ENCODE assay signal across 11 mouse cellular contexts in the genomic region with DNA sequence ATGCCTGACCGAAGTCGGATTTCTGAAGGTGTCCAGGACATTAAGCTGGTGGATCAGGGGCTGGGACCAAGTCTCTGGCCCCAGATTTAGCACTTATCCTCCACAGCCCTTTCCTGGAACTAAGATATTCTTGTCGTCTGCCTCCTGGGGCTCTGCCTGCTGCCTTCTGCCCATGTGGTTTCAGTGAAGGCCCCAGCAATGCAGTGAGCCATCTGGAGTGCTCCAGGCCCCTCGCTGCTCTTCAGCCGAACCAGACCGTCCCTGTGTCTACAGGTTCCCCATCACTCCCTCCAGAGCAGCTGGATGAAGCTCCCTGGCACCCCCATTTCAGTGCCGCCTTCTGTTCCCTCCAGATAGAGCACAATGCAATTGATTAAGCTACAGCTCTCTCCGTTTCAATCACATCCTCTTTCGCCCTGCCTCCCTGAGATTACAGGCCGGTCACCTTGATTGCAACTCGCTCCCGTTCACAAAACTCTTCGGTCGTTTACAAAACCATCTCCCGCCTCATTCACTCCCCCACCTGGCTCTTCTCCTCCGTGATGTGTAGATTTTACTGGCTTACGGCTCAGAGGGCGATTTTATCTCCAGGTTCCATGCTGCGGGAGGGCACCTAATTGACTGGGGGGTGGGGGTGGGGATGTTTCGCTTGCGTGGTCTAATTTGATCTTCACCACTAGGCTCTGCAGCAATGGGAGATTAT. TPM values are rescaled to one million over a fixed set of nuclear protein-coding genes. Genes with fewer than 3 reads are reported as not detected.
A peak's percentile ranks its signal among the peaks of the same experiment; 100 is the strongest.
DNase-seq lines count a peak whose midpoint lies in the region; ATAC-seq and TF ChIP-seq lines count a peak whose summit lies in the region.
"Had no signal": no experiment of that assay in that cellular context is flagged by ENCODE, and none has a peak within 500 bp of the region (broad histone marks: within the 10 kb centered on the region; RNA-seq: fewer than 3 reads in every experiment).

No protein-coding gene starts in this region.

- DNase-seq in heart, adult 9 months (ENCODE audit: low spot score in 2 of 2), result no peak
- DNase-seq in cerebellum, postnatal 10 days, result peak; percentile 69 to 75
- no peak for DNase-seq in forebrain, postnatal 0 days
- peak; percentile 35 for DNase-seq in midbrain, embryonic 14.5 days
- DNase-seq in layer of hippocampus, adult 9-10 months (ENCODE audit: low spot score), result no peak
- DNase-seq: thymus, adult 18-20 months had no signal

- H3K4me3 ChIP-seq in heart, embryonic 13.5 days, result no peak overlapping the region
- no peak overlapping the region for H3K4me3 ChIP-seq in forebrain, postnatal 0 days (ENCODE audit: low read depth, low read length)
- no peak overlapping the region for H3K4me3 ChIP-seq in midbrain, embryonic 14.5 days (replicated peaks; ENCODE audit: low read depth, low read length)
- H3K4me3 ChIP-seq: megakaryocyte, embryonic 14.5 days had no signal

- H3K36me3 ChIP-seq in heart, embryonic 13.5 days, result no peaks in the 10 kb centered on the region
- no peaks in the 10 kb centered on the region for H3K36me3 ChIP-seq in forebrain, postnatal 0 days (ENCODE audit: insufficient read depth)
- no peaks in the 10 kb centered on the region for H3K36me3 ChIP-seq in midbrain, embryonic 14.5 days (ENCODE audit: control insufficient read depth, insufficient read depth, low read length)

- no peaks in the 10 kb centered on the region for H3K9me3 ChIP-seq in heart, embryonic 13.5 days
- H3K9me3 ChIP-seq in forebrain, postnatal 0 days (ENCODE audit: low read length), result no peaks in the 10 kb centered on the region
- no peaks in the 10 kb centered on the region for H3K9me3 ChIP-seq in midbrain, embryonic 14.5 days (ENCODE audit: control insufficient read depth, low read length)
- H3K9me3 ChIP-seq: megakaryocyte, embryonic 14.5 days had no signal

- peak overlapping the region; percentile 44 for H3K4me2 ChIP-seq in heart, embryonic 13.5 days
- H3K4me2 ChIP-seq in forebrain, postnatal 0 days (ENCODE audit: low read depth), result no peak overlapping the region
- no peak overlapping the region for H3K4me2 ChIP-seq in midbrain, embryonic 14.5 days (ENCODE audit: low read length)

- no peak for ATAC-seq in heart, embryonic 13.5 days (ENCODE audit: extremely low read depth, insufficient number of reproducible peaks, low FRiP score, low TSS enrichment)
- ATAC-seq in forebrain, postnatal 0 days, result peak; percentile 23; the same call in 1 of the 2 replicates
- no peak for ATAC-seq in midbrain, embryonic 14.5 days (ENCODE audit: low FRiP score, low TSS enrichment)
- no peak for ATAC-seq in erythroid progenitor cell, adult 5-6 weeks (replicated peaks; ENCODE audit: low FRiP score, poor library complexity, severe bottlenecking)
- no peak for ATAC-seq in megakaryocyte-erythroid progenitor cell, adult 5-6 weeks (replicated peaks; ENCODE audit: low FRiP score, low TSS enrichment, poor library complexity, severe bottlenecking)
- ATAC-seq: CD4-positive, CD25-positive, alpha-beta regulatory T cell, adult 4 months had no signal

- WGBS in heart, embryonic 13.5 days, result 22% methylated on average over 21 of the region's 21 CpGs
- WGBS in forebrain, postnatal 0 days, result 41% methylated on average over 21 of the region's 21 CpGs
- whole genome bisulfite sequencing in midbrain, embryonic 14.5 days, result 32% methylated on average over 21 of the region's 21 CpGs

- H3K9ac ChIP-seq in heart, embryonic 13.5 days, result peak overlapping the region; percentile 60
- 0 out of 2 replicates have a peak overlapping the region, but pooled peaks have one; percentile 14 for H3K9ac ChIP-seq in forebrain, postnatal 0 days
- 0 out of 2 replicates have a peak overlapping the region, but pooled peaks have one; percentile 7 for H3K9ac ChIP-seq in midbrain, embryonic 14.5 days (replicated peaks; ENCODE audit: low read length)

- TF ChIP-seq CTCF in forebrain, postnatal 0 days (IDR thresholded peaks at IDR 0.05; ENCODE audit: low read depth), result no peak

- no peaks in the 10 kb centered on the region for H3K27me3 ChIP-seq in heart, embryonic 13.5 days (replicated peaks)
- no peaks in the 10 kb centered on the region for H3K27me3 ChIP-seq in forebrain, postnatal 0 days (ENCODE audit: insufficient read depth, low read length)
- no peaks in the 10 kb centered on the region for H3K27me3 ChIP-seq in midbrain, embryonic 14.5 days (ENCODE audit: control insufficient read depth, insufficient read depth, low read length)

- H3K4me1 ChIP-seq in heart, embryonic 13.5 days, result peaks cover 39% of the 10 kb centered on the region
- 0 out of 2 replicates have a peak, but pooled peaks cover 3% of the 10 kb centered on the region for H3K4me1 ChIP-seq in forebrain, postnatal 0 days (ENCODE audit: insufficient read depth)
- peaks cover 12% of the 10 kb centered on the region for H3K4me1 ChIP-seq in midbrain, embryonic 14.5 days (ENCODE audit: control insufficient read depth, insufficient read depth, low read length)

- H3K27ac ChIP-seq in heart, embryonic 13.5 days (replicated peaks), result peak overlapping the region; percentile 92
- 0 out of 2 replicates have a peak overlapping the region, but pooled peaks have one; percentile 29 for H3K27ac ChIP-seq in forebrain, postnatal 0 days (ENCODE audit: low read depth, low read length)
- peak overlapping the region; percentile 55 for H3K27ac ChIP-seq in midbrain, embryonic 14.5 days (replicated peaks; ENCODE audit: low read depth, low read length)

RNA-seq across cellular contexts. Expression of gene Ahdc1, which starts 7.6 kb away (rescaled TPM):
- polyA plus RNA-seq in heart, embryonic 13.5 days (2015; fragmentation: Nextera tagmentation; extraction: Ambion mirVana), result 6.5 and 6.9 TPM in 2 replicates
- total RNA-seq in forebrain, postnatal 0 days (2014; rRNA removed), result 56.7 and 82.4 TPM in 2 replicates
- polyA plus RNA-seq in forebrain, postnatal 0 days (2015; fragmentation: Nextera tagmentation; extraction: Ambion mirVana), result 7.6 and 8.4 TPM in 2 replicates
- polyA plus RNA-seq in midbrain, embryonic 14.5 days (2014; fragmentation: Nextera tagmentation; extraction: Ambion mirVana), result 13.0 and 15.3 TPM in 2 replicates
- total RNA-seq in erythroid progenitor cell, adult 5-6 weeks (2015; ENCODE audit: low replicate concordance), result 2.9 TPM in 2 replicates
- 0.26 TPM in 1 of 2 replicates, not detected in the other for total RNA-seq in erythroid progenitor cell, adult 5-6 weeks (2017; ENCODE audit: low replicate concordance)
- total RNA-seq in megakaryocyte-erythroid progenitor cell, adult 5-6 weeks (2014; fragmentation: Nextera tagmentation), result 4.8 and 7.0 TPM in 2 replicates
- total RNA-seq in megakaryocyte-erythroid progenitor cell, adult 5-6 weeks (2017), result 0.33 and 0.72 TPM in 2 replicates

RNA-seq across cellular contexts. Expression of gene Fgr, which starts 29.6 kb away (rescaled TPM):
- polyA plus RNA-seq in heart, embryonic 13.5 days (2015; fragmentation: Nextera tagmentation; extraction: Ambion mirVana), result 0.21 and 0.23 TPM in 2 replicates
- not detected in 2 replicates for total RNA-seq in forebrain, postnatal 0 days (2014; rRNA removed)
- 0.06 TPM in 2 replicates for polyA plus RNA-seq in forebrain, postnatal 0 days (2015; fragmentation: Nextera tagmentation; extraction: Ambion mirVana)
- polyA plus RNA-seq in midbrain, embryonic 14.5 days (2014; fragmentation: Nextera tagmentation; extraction: Ambion mirVana), result 0.08 TPM in 1 of 2 replicates, not detected in the other
- 8.4 and 12.6 TPM in 2 replicates for total RNA-seq in erythroid progenitor cell, adult 5-6 weeks (2015; ENCODE audit: low replicate concordance)
- total RNA-seq in erythroid progenitor cell, adult 5-6 weeks (2017; ENCODE audit: low replicate concordance), result 7.8 and 9.7 TPM in 2 replicates
- 2.8 TPM in 1 of 2 replicates, not detected in the other for total RNA-seq in megakaryocyte-erythroid progenitor cell, adult 5-6 weeks (2014; fragmentation: Nextera tagmentation)
- 0.30 and 0.33 TPM in 2 replicates for total RNA-seq in megakaryocyte-erythroid progenitor cell, adult 5-6 weeks (2017)

Comparison
In these comparisons a context has a peak if more than half of its experiments do, and no peak if none do; other contexts are left out.
1. H3K27ac ChIP-seq: peak in every context shown above with its lines; median percentile 92 in heart, embryonic 13.5 days; 55 in midbrain, embryonic 14.5 days; 29 in forebrain, postnatal 0 days.
2. H3K9ac ChIP-seq: peak in every context shown above with its lines; median percentile 60 in heart, embryonic 13.5 days; 14 in forebrain, postnatal 0 days; 7 in midbrain, embryonic 14.5 days.
3. DNase-seq: peak in cerebellum, postnatal 10 days (2 of 2) and midbrain, embryonic 14.5 days (single experiment); none in heart, adult 9 months (0 of 2), forebrain, postnatal 0 days (single experiment) and layer of hippocampus, adult 9-10 months (single experiment).